25 mouse cellular contexts compared by ENCODE assay signal in genomic region chr5:88768201-88768600, GRCm38 (mm10). TPM values are rescaled to one million over a fixed set of nuclear protein-coding genes. Genes with fewer than 3 reads are reported as not detected.
DNase-seq lines count a peak whose midpoint lies in the region; ATAC-seq and TF ChIP-seq lines count a peak whose summit lies in the region.
"Had no signal": no experiment of that assay in that cellular context is flagged by ENCODE, and none has a peak within 500 bp of the region (broad histone marks: within the 10 kb centered on the region; RNA-seq: fewer than 3 reads in every experiment).

No protein-coding gene starts in this region.

- TF ChIP-seq CTCF in MEL (IDR thresholded peaks at IDR 0.05 in 2 of 3, conservative IDR thresholded peaks at IDR 0.05 in 1 of 3; ENCODE audit: control insufficient read depth in 1 of 3, insufficient read depth in 1 of 3, low read depth in 2 of 3, low read length in 3 of 3, poor library complexity in 1 of 3, severe bottlenecking in 1 of 3), result peak in 1 of 3 experiments; percentile 29; a peak in 2 of 6 replicates
- no peak for TF ChIP-seq CTCF in lung, adult 2 months (IDR thresholded peaks at IDR 0.05; ENCODE audit: insufficient read depth, low read length)

- intact Hi-C loops in gastrocnemius, postnatal 14 days (cut with DNase I; ENCODE audit: low total_unique reads), result loop anchor here (10.0 kb wide), 1 partner anchor 83 kb away; no protein-coding TSS in a partner anchor

- H3K27ac ChIP-seq in MEL (ENCODE audit: control insufficient read depth, low read depth, low read length), result peak overlapping the region; percentile 73
- H3K27ac ChIP-seq in liver, embryonic 16.5 days (ENCODE audit: low read length), result peak overlapping the region; percentile 91
- H3K27ac ChIP-seq: embryonic facial prominence, embryonic 12.5 days; heart, embryonic 15.5 days; limb, embryonic 15.5 days had no signal

- H3K9me3 ChIP-seq in MEL (replicated peaks; ENCODE audit: insufficient read depth, low read length), result no peaks in the 10 kb centered on the region
- no peaks in the 10 kb centered on the region for H3K9me3 ChIP-seq in liver, embryonic 16.5 days (replicated peaks; ENCODE audit: control insufficient read depth, low read length)
- H3K9me3 ChIP-seq: embryonic facial prominence, embryonic 12.5 days; heart, embryonic 15.5 days; limb, embryonic 15.5 days; megakaryocyte, embryonic 14.5 days had no signal

- no peak for TF ChIP-seq POLR2A in MEL (IDR thresholded peaks at IDR 0.05; ENCODE audit: control insufficient read depth in 1 of 2, insufficient read depth in 1 of 2, low read depth in 1 of 2, low read length in 2 of 2, poor library complexity in 1 of 2)
- no peak for TF ChIP-seq POLR2A in lung, adult 2 months (IDR thresholded peaks at IDR 0.05; ENCODE audit: borderline replicate concordance, extremely low read depth, low read depth, low read length)

- H3K4me2 ChIP-seq in liver, embryonic 16.5 days (ENCODE audit: low read depth, low read length), result peak overlapping the region; percentile 77
- H3K4me2 ChIP-seq: embryonic facial prominence, embryonic 12.5 days; heart, embryonic 15.5 days; limb, embryonic 15.5 days had no signal

- peak overlapping the region in 1 of 2 experiments; percentile 4; a peak in 1 of 4 replicates for H3K4me3 ChIP-seq in MEL (ENCODE audit: control insufficient read depth in 1 of 2, insufficient read depth in 1 of 2, low read depth in 2 of 2, low read length in 2 of 2)
- H3K4me3 ChIP-seq in liver, embryonic 16.5 days (ENCODE audit: low read depth, low read length), result peak overlapping the region; percentile 99
- H3K4me3 ChIP-seq in lung, adult 2 months (replicated peaks; ENCODE audit: extremely low read depth, low read depth, low read length), result no peak overlapping the region
- H3K4me3 ChIP-seq: embryonic facial prominence, embryonic 12.5 days; heart, embryonic 15.5 days; limb, embryonic 15.5 days; megakaryocyte, embryonic 14.5 days had no signal

- H3K27me3 ChIP-seq in MEL (ENCODE audit: control insufficient read depth in 1 of 2, insufficient read depth in 2 of 2, low read length in 2 of 2), result no peaks in the 10 kb centered on the region
- H3K27me3 ChIP-seq in liver, embryonic 16.5 days (ENCODE audit: control insufficient read depth, insufficient read depth, low read depth, low read length), result no peaks in the 10 kb centered on the region
- H3K27me3 ChIP-seq: embryonic facial prominence, embryonic 12.5 days; heart, embryonic 15.5 days; limb, embryonic 15.5 days; megakaryocyte, embryonic 14.5 days; Patski had no signal

- H3K36me3 ChIP-seq in MEL (ENCODE audit: control insufficient read depth in 1 of 2, insufficient read depth in 2 of 2, low read length in 2 of 2), result peaks cover 4 to 32% of the 10 kb centered on the region in 2 experiments
- H3K36me3 ChIP-seq in liver, embryonic 16.5 days (ENCODE audit: control insufficient read depth, insufficient read depth), result peaks cover 36% of the 10 kb centered on the region

- peak; percentile 76 for DNase-seq in MEL (ENCODE audit: low read depth, low spot score)
- peak; percentile 60 for DNase-seq in c-Kit-negative CD71-positive TER-119-positive erythroid progenitor cells, embryonic 14.5 days (ENCODE audit: low read depth, low spot score)
- DNase-seq in large intestine, adult 2 months (ENCODE audit: low read depth, low spot score), result peak; percentile 65
- DNase-seq in kidney, adult 11 months, result no peak
- no peak for DNase-seq in lung, adult 2 months
- DNase-seq in gastrocnemius, postnatal 4 days (ENCODE audit: low spot score in 2 of 2), result no peak
- DNase-seq in gastrocnemius, postnatal 14 days, result no peak
- DNase-seq: adrenal gland, postnatal 25 days; cerebellum, adult 9-10 months; heart, adult 11 months; kidney, adult 9 months; kidney, postnatal 25 days; lung, postnatal 10 days; right cerebral cortex, adult 18-20 months; thymus, postnatal 4 days had no signal

- H3K79me2 ChIP-seq in MEL (ENCODE audit: control insufficient read depth, insufficient read depth, low read length, poor library complexity), result peaks cover 24% of the 10 kb centered on the region

- peak; percentile 56 to 73 for TF ChIP-seq EP300 in MEL (IDR thresholded peaks at IDR 0.05; ENCODE audit: low read depth in 1 of 2, low read length in 2 of 2)

- TF ChIP-seq RAD21 in MEL (IDR thresholded peaks at IDR 0.05; ENCODE audit: low read depth, low read length), result peak; percentile 28

- whole genome bisulfite sequencing in large intestine, adult 2 months, result 32% methylated on average over 6 of the region's 6 CpGs
- WGBS in liver, embryonic 16.5 days (ENCODE audit: insufficient replicate concordance), result 27% methylated on average over 6 of the region's 6 CpGs
- WGBS in lung, adult 2 months, result 79% methylated on average over 6 of the region's 6 CpGs

- peaks cover 9 to 20% of the 10 kb centered on the region in 2 experiments for H3K4me1 ChIP-seq in MEL (ENCODE audit: control insufficient read depth in 1 of 2, insufficient read depth in 2 of 2, low read length in 2 of 2)
- peaks cover 34% of the 10 kb centered on the region for H3K4me1 ChIP-seq in liver, embryonic 16.5 days (ENCODE audit: control insufficient read depth, low read depth, low read length)
- peaks cover 3% of the 10 kb centered on the region for H3K4me1 ChIP-seq in lung, adult 2 months (ENCODE audit: control insufficient read depth, insufficient read depth, low read length)

- peak overlapping the region; percentile 1; the same call in 1 of the 2 replicates for H3K9ac ChIP-seq in MEL (ENCODE audit: control insufficient read depth, low read depth, low read length, poor library complexity, severe bottlenecking)
- peak overlapping the region; percentile 93 for H3K9ac ChIP-seq in liver, embryonic 16.5 days (ENCODE audit: low read depth, low read length)
- H3K9ac ChIP-seq: embryonic facial prominence, embryonic 12.5 days; heart, embryonic 15.5 days; limb, embryonic 15.5 days had no signal

- peak; percentile 28 for ATAC-seq in liver, embryonic 16.5 days (ENCODE audit: low read depth)
- ATAC-seq: activated CD4-positive, CD25-positive, alpha-beta regulatory T cell, adult 4 months; forebrain, embryonic 16.5 days; hindbrain, embryonic 16.5 days; midbrain, embryonic 16.5 days; Patski had no signal

TF ChIP-seq in MEL, 35 proteins besides CTCF, POLR2A, EP300 and RAD21 (continues in another document):
- TF ChIP-seq GATA1 (IDR thresholded peaks at IDR 0.05; ENCODE audit: low read depth, low read length), result peak; percentile 60
- no peak for TF ChIP-seq MYB (IDR thresholded peaks at IDR 0.05; ENCODE audit: low read depth, low read length)
- no peak for TF ChIP-seq POLR2AphosphoS2 (IDR thresholded peaks at IDR 0.05; ENCODE audit: low read length)
- no peak for TF ChIP-seq MAZ (IDR thresholded peaks at IDR 0.05; ENCODE audit: low read depth, low read length)
- TF ChIP-seq ELF1 (IDR thresholded peaks at IDR 0.05; ENCODE audit: low read depth, low read length), result no peak
- no peak for TF ChIP-seq ZMIZ1 (IDR thresholded peaks at IDR 0.05; ENCODE audit: low read depth, low read length)
- TF ChIP-seq GABPA (IDR thresholded peaks at IDR 0.05; ENCODE audit: low read depth, low read length), result no peak
- TF ChIP-seq MEF2A (IDR thresholded peaks at IDR 0.05; ENCODE audit: extremely low read depth, insufficient replicate concordance, low read depth, low read length, poor library complexity, severe bottlenecking), result no peak
- no peak for TF ChIP-seq NRF1 (IDR thresholded peaks at IDR 0.05; ENCODE audit: insufficient read depth, low read depth, low read length, poor library complexity, severe bottlenecking)
- TF ChIP-seq ETS1 (IDR thresholded peaks at IDR 0.05; ENCODE audit: low read depth, low read length), result peak; percentile 52; the same call in 1 of the 2 replicates
- no peak for TF ChIP-seq HCFC1 (IDR thresholded peaks at IDR 0.05; ENCODE audit: low read depth, low read length)
- no peak for TF ChIP-seq TBP (IDR thresholded peaks at IDR 0.05; ENCODE audit: low read depth, low read length)
- no peak for TF ChIP-seq ZKSCAN1 (IDR thresholded peaks at IDR 0.05; ENCODE audit: low read depth, low read length)
- no peak for TF ChIP-seq RCOR1 (IDR thresholded peaks at IDR 0.05; ENCODE audit: low read depth, low read length)
- no peak for TF ChIP-seq KAT2A (conservative IDR thresholded peaks at IDR 0.05; ENCODE audit: low read depth, low read length)
- TF ChIP-seq SIN3A (IDR thresholded peaks at IDR 0.05; ENCODE audit: low read length), result 0 out of 2 replicates have a peak, but pooled peaks have one; percentile 46
- 0 out of 2 replicates have a peak, but pooled peaks have one; percentile 37 for TF ChIP-seq TCF12 (IDR thresholded peaks at IDR 0.05; ENCODE audit: low read depth, low read length)
- TF ChIP-seq NELFE (IDR thresholded peaks at IDR 0.05; ENCODE audit: low read depth, low read length), result no peak
- no peak for TF ChIP-seq POLR2AphosphoS5 (IDR thresholded peaks at IDR 0.05; ENCODE audit: borderline replicate concordance, low read depth, low read length)
- 0 out of 2 replicates have a peak, but pooled peaks have one; percentile 20 for TF ChIP-seq ZNF384 (IDR thresholded peaks at IDR 0.05; ENCODE audit: low read depth, low read length)
- no peak for TF ChIP-seq CHD2 (IDR thresholded peaks at IDR 0.05; ENCODE audit: low read length)
- no peak for TF ChIP-seq BHLHE40 (IDR thresholded peaks at IDR 0.05; ENCODE audit: borderline replicate concordance, low read depth, low read length)
- no peak for TF ChIP-seq SMC3 (IDR thresholded peaks at IDR 0.05; ENCODE audit: low read depth, low read length)

RNA-seq across cellular contexts. Expression of gene Dck, which starts 3.4 kb away (rescaled TPM):
- 13.6 and 14.6 TPM in 2 replicates for total RNA-seq in MEL (2012; rRNA removed)
- polyA plus RNA-seq in MEL (2012; ENCODE audit: insufficient read depth in 1 of 2, insufficient read length in 2 of 2, low read depth in 1 of 2, low replicate concordance in 2 of 2, missing spikeins in 1 of 2), result 10 to 100 TPM in 1 of 2 experiments, not detected in 1; 21.4 TPM
- 4.1 and 5.1 TPM in 2 replicates for polyA plus RNA-seq in large intestine, adult 2 months (2012; rRNA removed)
- polyA plus RNA-seq in liver, embryonic 16.5 days (2015; fragmentation: Nextera tagmentation; extraction: Ambion mirVana), result 81.6 and 96.4 TPM in 2 replicates
- 2.1 and 3.3 TPM in 2 replicates for polyA plus RNA-seq in lung, adult 2 months (2012; rRNA removed)
- 10 to 100 TPM in 1 of 2 experiments, 1 to 10 TPM in 1; 8.7 to 11.4 TPM for total RNA-seq in gastrocnemius, postnatal 4 days (2021)
- 1 to 10 TPM; 2.6 to 3.8 TPM for total RNA-seq in gastrocnemius, postnatal 14 days (2021)

RNA-seq across cellular contexts. Expression of gene Mob1b, which starts 47.5 kb away (rescaled TPM):
- 14.0 TPM in 2 replicates for total RNA-seq in MEL (2012; rRNA removed)
- 10 to 100 TPM in 1 of 2 experiments, not detected in 1; 12.2 TPM for polyA plus RNA-seq in MEL (2012; ENCODE audit: insufficient read depth in 1 of 2, insufficient read length in 2 of 2, low read depth in 1 of 2, low replicate concordance in 2 of 2, missing spikeins in 1 of 2)
- 4.0 and 5.7 TPM in 2 replicates for polyA plus RNA-seq in large intestine, adult 2 months (2012; rRNA removed)
- polyA plus RNA-seq in liver, embryonic 16.5 days (2015; fragmentation: Nextera tagmentation; extraction: Ambion mirVana), result 9.9 and 10.4 TPM in 2 replicates
- polyA plus RNA-seq in lung, adult 2 months (2012; rRNA removed), result 3.2 and 7.1 TPM in 2 replicates
- 10 to 100 TPM; 34.5 to 42.6 TPM for total RNA-seq in gastrocnemius, postnatal 4 days (2021)
- 10 to 100 TPM; 25.8 to 29.9 TPM for total RNA-seq in gastrocnemius, postnatal 14 days (2021)

Comparison
In these comparisons a context has a peak if more than half of its experiments do, and no peak if none do; other contexts are left out.
1. DNase-seq: peak in MEL (single experiment), c-Kit-negative CD71-positive TER-119-positive erythroid progenitor cells, embryonic 14.5 days (single experiment) and large intestine, adult 2 months (single experiment); none in kidney, adult 11 months (single experiment), lung, adult 2 months (single experiment), gastrocnemius, postnatal 4 days (0 of 2) and gastrocnemius, postnatal 14 days (single experiment).